Mouse (Mus musculus): Measurements from ENCODE around the gene Igfl3. TPM values are rescaled to one million over a fixed set of nuclear protein-coding genes. Genes with fewer than 3 reads are reported as not detected.

Igfl3 gene
- total RNA-seq (2021) = not detected
- long read RNA-seq, experiment 1 = 0 reads
- long read RNA-seq, experiment 2 = 0 reads

GRCm38 (mm10) chr7:18176194-18176593 is at the start of gene Igfl3:
Gene Igfl3 (plus strand): TSS chr7:18176494.
- DNase-seq = no peak

DNA sequence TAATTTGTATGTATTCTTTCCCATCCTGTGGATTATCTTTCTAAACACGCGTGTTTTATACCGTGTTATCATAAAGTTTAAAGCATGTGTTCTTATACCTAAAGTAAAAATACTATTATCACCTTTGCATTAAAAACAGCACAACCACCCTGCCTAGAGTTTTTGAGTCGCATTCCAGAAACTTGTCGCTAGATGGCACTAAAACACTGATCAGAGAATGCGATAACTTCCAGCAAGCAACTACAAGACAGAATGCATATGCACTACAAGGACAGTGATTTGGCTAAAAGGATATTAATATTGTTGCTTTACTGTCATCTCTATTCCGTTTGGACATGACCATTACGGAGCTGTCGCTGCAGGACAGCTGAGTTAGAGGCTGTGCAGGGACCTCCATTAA is 34.6 kb downstream of the Igfl3 start:
- no peak for DNase-seq

- no peak for DNase-seq
Observed at GRCm38 (mm10) chr7:18214699-18215098, 38.4 kb downstream of the Igfl3 start.

Other genes starting within 250 kb of the Igfl3 start
- not detected for gene Ceacam11, start 204.4 kb upstream of the Igfl3 start, total RNA-seq (2021)
- not detected for gene Ceacam13, start 166.6 kb upstream of the Igfl3 start, total RNA-seq (2021)
- not detected for gene Ceacam12, start 110.6 kb upstream of the Igfl3 start, total RNA-seq (2021)
- gene Mill1, start 68.9 kb downstream of the Igfl3 start, total RNA-seq (2021) = not detected
- gene Psg18, start 178.5 kb downstream of the Igfl3 start, total RNA-seq (2021) = not detected

Measured in adrenal gland, postnatal 36 days (tissue).